Mouse (Mus musculus): ENCODE data around the gene Tnfsf9. TPM values are rescaled to one million over a fixed set of nuclear protein-coding genes. Genes with fewer than 3 reads are reported as not detected.

Gene Tnfsf9
- total RNA-seq, 1 experiment from 2014 or later: 2.8 TPM

Other genes starting within 250 kb of the Tnfsf9 start
- gene Acsbg2, start 230.9 kb upstream of the Tnfsf9 start, total RNA-seq (2017): not detected in 2 replicates
- gene 1700061G19Rik, start 229.8 kb upstream of the Tnfsf9 start, total RNA-seq (2017): 0.44 TPM in 1 of 2 replicates, not detected in the other
- gene Mllt1, start 169.9 kb upstream of the Tnfsf9 start, total RNA-seq (2017): 15.3 and 19.3 TPM in 2 replicates
- gene Acer1, start 123.2 kb upstream of the Tnfsf9 start, total RNA-seq (2017): not detected in 2 replicates
- 43.0 and 66.4 TPM in 2 replicates for gene Clpp, start 115.0 kb upstream of the Tnfsf9 start, total RNA-seq (2017)
- gene Alkbh7, start 108.0 kb upstream of the Tnfsf9 start, total RNA-seq (2017): 13.2 and 18.7 TPM in 2 replicates
- gene Pspn, start 105.3 kb upstream of the Tnfsf9 start, total RNA-seq (2017): not detected in 2 replicates
- 89.5 and 124 TPM in 2 replicates for gene Gtf2f1, start 94.0 kb upstream of the Tnfsf9 start, total RNA-seq (2017)
- 0.56 TPM in 1 of 2 replicates, not detected in the other for gene Gm17949, start 93.9 kb upstream of the Tnfsf9 start, total RNA-seq (2017)
- 67.1 and 94.5 TPM in 2 replicates for gene Khsrp, start 73.8 kb upstream of the Tnfsf9 start, total RNA-seq (2017)
- gene Slc25a41, start 63.7 kb upstream of the Tnfsf9 start, total RNA-seq (2017): not detected in 2 replicates
- gene Crb3, start 46.2 kb upstream of the Tnfsf9 start, total RNA-seq (2017): 0.56 TPM in 1 of 2 replicates, not detected in the other
- 5.1 and 9.7 TPM in 2 replicates for gene Slc25a23, start 45.5 kb upstream of the Tnfsf9 start, total RNA-seq (2017)
- gene Dennd1c, start 26.8 kb upstream of the Tnfsf9 start, total RNA-seq (2017): 21.1 and 24.2 TPM in 2 replicates
- 0.30 TPM in 1 of 2 replicates, not detected in the other for gene Tubb4a, start 17.5 kb upstream of the Tnfsf9 start, total RNA-seq (2017)
- gene Cd70, start 44.5 kb downstream of the Tnfsf9 start, total RNA-seq (2017): 0.75 TPM in 1 of 2 replicates, not detected in the other
- gene Tnfsf14, start 88.9 kb downstream of the Tnfsf9 start, total RNA-seq (2017): 12.3 and 13.3 TPM in 2 replicates
- gene C3, start 122.8 kb downstream of the Tnfsf9 start, total RNA-seq (2017): 28.0 and 125 TPM in 2 replicates
- gene Gpr108, start 143.1 kb downstream of the Tnfsf9 start, total RNA-seq (2017): 14.9 and 19.1 TPM in 2 replicates
- gene Trip10, start 144.1 kb downstream of the Tnfsf9 start, total RNA-seq (2017): 9.4 and 17.9 TPM in 2 replicates
- gene Vav1, start 173.8 kb downstream of the Tnfsf9 start, total RNA-seq (2017): 238 and 297 TPM in 2 replicates